In genomic region chr9:77054426-77055193, GRCm38 (mm10) we compare ENCODE assay signal across 21 mouse cellular contexts. TPM values are rescaled to one million over a fixed set of nuclear protein-coding genes. Genes with fewer than 3 reads are reported as not detected.
"Had no signal": no experiment of that assay in that cellular context is flagged by ENCODE, and none has a peak within 500 bp of the region (broad histone marks: within the 10 kb centered on the region; RNA-seq: fewer than 3 reads in every experiment).

No protein-coding gene starts in this region.

- DNase-seq: kidney, adult 18-20 months; kidney, postnatal 10 days; kidney, postnatal 4 days; left cerebral cortex, postnatal 4 days; lung, adult 2 months; lung, postnatal 36 days; right cerebral cortex, postnatal 4 days; spleen, adult 18-20 months; thymus, adult 18-20 months; thymus, postnatal 14 days had no signal

- H3K9me3 ChIP-seq: limb, embryonic 13.5 days; liver, embryonic 15.5 days had no signal

- H3K9ac ChIP-seq: limb, embryonic 13.5 days; liver, embryonic 15.5 days had no signal

- H3K4me2 ChIP-seq: limb, embryonic 13.5 days; liver, embryonic 15.5 days had no signal

- H3K36me3 ChIP-seq: limb, embryonic 13.5 days; liver, embryonic 15.5 days had no signal

- H3K4me1 ChIP-seq: limb, embryonic 13.5 days; liver, embryonic 15.5 days had no signal

- H3K27me3 ChIP-seq: limb, embryonic 13.5 days; liver, embryonic 15.5 days had no signal

- ATAC-seq: lung, postnatal 0 days had no signal

- H3K27ac ChIP-seq: layer of hippocampus, adult 2 months; limb, embryonic 13.5 days; liver, embryonic 15.5 days had no signal

- H3K4me3 ChIP-seq: layer of hippocampus, adult 2 months; limb, embryonic 13.5 days; liver, embryonic 15.5 days; myocyte had no signal

RNA-seq across cellular contexts. Expression of gene Tinag, which starts 9.0 kb away (rescaled TPM):
- total RNA-seq: layer of hippocampus, adult 2 months; layer of hippocampus, postnatal 10 days; left cerebral cortex, postnatal 10 days; liver, adult 2 months; megakaryocyte progenitor cell, adult 5-6 weeks; neutrophil, adult 5-6 weeks had no signal
- polyA plus RNA-seq: liver, adult 2 months; myocyte; urinary bladder, adult 2 months had no signal
